Mouse (Mus musculus): ENCODE data around the gene Umad1. TPM values are rescaled to one million over a fixed set of nuclear protein-coding genes. Genes with fewer than 3 reads are reported as not detected.

Gene Umad1
- polyA plus RNA-seq, 1 experiment from 2014 or later = 15.0 TPM

GRCm38 (mm10) chr6:8489938-8490585, 231.0 kb downstream of the Umad1 start:
- Histone ChIP-seq H3K4me3 (ENCODE audit: low read depth, low read length) (no peak overlapping the region), H3K9ac (ENCODE audit: low read depth, low read length) (no peak overlapping the region), H3K4me2 (ENCODE audit: low read depth, low read length) (no peak overlapping the region), H3K9me3 (replicated peaks; ENCODE audit: control insufficient read depth, low read length) (no peaks in the 10 kb centered on the region), H3K27ac (ENCODE audit: low read length) (no peak overlapping the region), H3K27me3 (ENCODE audit: control insufficient read depth, insufficient read depth, low read depth, low read length) (no peaks in the 10 kb centered on the region), H3K36me3 (ENCODE audit: control insufficient read depth, insufficient read depth) (no peaks in the 10 kb centered on the region), H3K4me1 (ENCODE audit: control insufficient read depth, low read depth, low read length) (peaks cover 26% of the 10 kb centered on the region)
- 80% methylated on average over 1 of the region's 1 CpGs for WGBS (ENCODE audit: insufficient replicate concordance)
- no peak for ATAC-seq (ENCODE audit: low read depth)

DNA sequence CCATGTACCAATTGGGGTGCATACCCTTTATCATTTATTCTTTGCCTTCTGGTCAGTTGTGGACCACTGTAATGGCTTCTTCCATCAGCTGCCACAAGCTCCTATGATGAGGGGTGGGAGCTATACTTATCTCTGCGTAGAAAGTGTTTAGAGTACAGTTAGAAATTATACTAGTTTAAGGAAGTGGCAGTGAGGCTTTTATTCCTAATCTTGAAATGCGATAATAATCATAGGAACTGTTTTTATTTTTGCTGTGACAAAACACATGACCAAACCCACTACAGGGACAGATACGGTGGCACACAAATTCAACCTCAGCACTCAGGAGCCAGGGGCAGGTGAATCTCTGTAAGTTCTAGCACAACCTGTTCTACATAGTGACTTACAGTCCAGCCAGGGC, 233.2 kb downstream of the Umad1 start:
- no peak overlapping the region for H3K4me2 ChIP-seq (ENCODE audit: low read depth, low read length)

DNA sequence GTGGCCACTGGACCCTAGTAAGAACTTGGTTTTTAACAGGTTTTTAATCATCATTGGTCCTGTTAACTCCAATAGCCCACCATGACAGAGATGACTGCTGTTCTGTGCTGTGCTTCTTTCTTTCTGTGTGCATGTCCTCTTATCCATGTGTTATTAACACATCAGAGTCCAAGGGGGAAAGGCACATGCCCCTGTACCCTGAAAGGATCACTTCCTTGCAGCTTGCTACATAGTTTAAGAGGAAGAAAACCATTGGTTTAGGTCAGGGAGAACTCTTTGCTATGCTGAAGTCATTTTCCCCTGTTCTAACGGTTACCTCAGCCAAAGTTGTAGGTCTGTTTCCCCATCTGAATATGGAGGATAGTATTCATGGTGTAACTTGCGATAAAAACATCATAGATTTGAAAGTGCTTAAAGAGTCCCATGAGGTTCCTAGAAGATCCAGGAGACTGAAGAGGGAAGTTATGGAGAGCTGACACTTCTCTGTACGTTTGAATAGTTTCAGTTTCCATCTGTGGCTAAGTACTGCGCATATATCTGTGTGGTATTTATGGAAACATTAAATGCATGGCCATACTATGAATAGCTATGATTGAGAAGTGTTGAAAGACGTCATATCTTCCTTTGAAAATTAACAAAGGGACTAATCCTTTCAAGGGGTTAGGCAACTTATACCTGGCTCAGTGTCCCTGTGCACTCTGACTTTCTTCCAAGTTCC, 236.2 kb downstream of the Umad1 start:
- WGBS (ENCODE audit: insufficient replicate concordance) = 54% methylated on average over 5 of the region's 5 CpGs
- Histone ChIP-seq H3K36me3 (ENCODE audit: control insufficient read depth, insufficient read depth) (no peaks in the 10 kb centered on the region), H3K9ac (ENCODE audit: low read depth, low read length) (no peak overlapping the region), H3K27ac (ENCODE audit: low read length) (no peak overlapping the region), H3K9me3 (replicated peaks; ENCODE audit: control insufficient read depth, low read length) (no peaks in the 10 kb centered on the region), H3K4me2 (ENCODE audit: low read depth, low read length) (no peak overlapping the region), H3K4me1 (ENCODE audit: control insufficient read depth, low read depth, low read length) (no peaks in the 10 kb centered on the region), H3K27me3 (ENCODE audit: control insufficient read depth, insufficient read depth, low read depth, low read length) (no peaks in the 10 kb centered on the region), H3K4me3 (ENCODE audit: low read depth, low read length) (no peak overlapping the region)
- no peak for ATAC-seq (ENCODE audit: low read depth)

More for the DNA sequence above, 233.2 kb downstream of the Umad1 start:
- H3K27me3 ChIP-seq (ENCODE audit: control insufficient read depth, insufficient read depth, low read depth, low read length) = no peaks in the 10 kb centered on the region
- no peak overlapping the region for H3K9ac ChIP-seq (ENCODE audit: low read depth, low read length)
- no peaks in the 10 kb centered on the region for H3K36me3 ChIP-seq (ENCODE audit: control insufficient read depth, insufficient read depth)
- no peak overlapping the region for H3K4me3 ChIP-seq (ENCODE audit: low read depth, low read length)
- no peaks in the 10 kb centered on the region for H3K9me3 ChIP-seq (replicated peaks; ENCODE audit: control insufficient read depth, low read length)
- 72% methylated on average over 3 of the region's 3 CpGs for WGBS (ENCODE audit: insufficient replicate concordance)
- ATAC-seq (ENCODE audit: low read depth) = no peak
- H3K27ac ChIP-seq (ENCODE audit: low read length) = no peak overlapping the region
- H3K4me1 ChIP-seq (ENCODE audit: control insufficient read depth, low read depth, low read length) = peaks cover 9% of the 10 kb centered on the region

GRCm38 (mm10) chr6:8495827-8496222, 236.7 kb downstream of the Umad1 start:
- no peaks in the 10 kb centered on the region for H3K27me3 ChIP-seq (ENCODE audit: control insufficient read depth, insufficient read depth, low read depth, low read length)
- H3K4me2 ChIP-seq (ENCODE audit: low read depth, low read length) = no peak overlapping the region
- no peaks in the 10 kb centered on the region for H3K36me3 ChIP-seq (ENCODE audit: control insufficient read depth, insufficient read depth)
- no peak overlapping the region for H3K4me3 ChIP-seq (ENCODE audit: low read depth, low read length)
- no peak overlapping the region for H3K27ac ChIP-seq (ENCODE audit: low read length)
- no peak overlapping the region for H3K9ac ChIP-seq (ENCODE audit: low read depth, low read length)
- 67% methylated on average over 4 of the region's 4 CpGs for WGBS (ENCODE audit: insufficient replicate concordance)
- H3K4me1 ChIP-seq (ENCODE audit: control insufficient read depth, low read depth, low read length) = no peaks in the 10 kb centered on the region
- no peaks in the 10 kb centered on the region for H3K9me3 ChIP-seq (replicated peaks; ENCODE audit: control insufficient read depth, low read length)
- no peak for ATAC-seq (ENCODE audit: low read depth)

DNA sequence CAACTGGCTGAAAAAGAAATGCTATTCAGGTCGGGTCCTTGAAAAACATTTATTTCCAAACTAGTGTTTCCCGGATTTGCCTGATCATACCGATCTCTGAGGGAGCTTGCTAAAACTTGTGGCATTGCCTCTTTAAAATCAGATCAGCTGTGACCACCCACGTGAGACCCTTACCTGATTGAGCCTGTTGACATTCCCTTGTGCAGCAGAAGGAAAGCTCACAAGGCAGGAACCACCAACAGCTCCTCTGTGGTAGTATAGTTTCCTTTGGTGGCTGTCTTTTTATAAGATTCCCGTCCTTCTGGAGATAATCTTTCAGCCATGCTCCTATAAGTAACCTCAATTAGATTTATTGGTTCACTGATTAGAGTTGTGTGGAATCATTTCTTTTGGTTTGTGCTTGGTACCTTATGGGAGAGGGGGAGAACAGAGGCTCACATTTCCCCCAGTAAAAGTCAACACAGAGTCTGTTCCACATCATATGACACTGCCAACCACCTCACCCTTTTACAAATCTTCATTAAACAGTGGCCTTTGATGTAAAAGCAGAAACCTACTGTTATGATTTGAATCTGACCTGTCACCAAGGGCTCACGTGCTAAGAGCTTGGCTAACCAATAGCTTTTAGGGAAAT, 238.3 kb downstream of the Umad1 start:
- Histone ChIP-seq H3K27me3 (ENCODE audit: control insufficient read depth, insufficient read depth, low read depth, low read length) (no peaks in the 10 kb centered on the region), H3K9me3 (replicated peaks; ENCODE audit: control insufficient read depth, low read length) (no peaks in the 10 kb centered on the region), H3K4me1 (ENCODE audit: control insufficient read depth, low read depth, low read length) (no peaks in the 10 kb centered on the region), H3K27ac (ENCODE audit: low read length) (no peak overlapping the region), H3K9ac (ENCODE audit: low read depth, low read length) (no peak overlapping the region), H3K36me3 (ENCODE audit: control insufficient read depth, insufficient read depth) (no peaks in the 10 kb centered on the region), H3K4me3 (ENCODE audit: low read depth, low read length) (no peak overlapping the region), H3K4me2 (ENCODE audit: low read depth, low read length) (no peak overlapping the region)
- ATAC-seq (ENCODE audit: low read depth) = no peak
- WGBS (ENCODE audit: insufficient replicate concordance) = 54% methylated on average over 6 of the region's 6 CpGs

DNA sequence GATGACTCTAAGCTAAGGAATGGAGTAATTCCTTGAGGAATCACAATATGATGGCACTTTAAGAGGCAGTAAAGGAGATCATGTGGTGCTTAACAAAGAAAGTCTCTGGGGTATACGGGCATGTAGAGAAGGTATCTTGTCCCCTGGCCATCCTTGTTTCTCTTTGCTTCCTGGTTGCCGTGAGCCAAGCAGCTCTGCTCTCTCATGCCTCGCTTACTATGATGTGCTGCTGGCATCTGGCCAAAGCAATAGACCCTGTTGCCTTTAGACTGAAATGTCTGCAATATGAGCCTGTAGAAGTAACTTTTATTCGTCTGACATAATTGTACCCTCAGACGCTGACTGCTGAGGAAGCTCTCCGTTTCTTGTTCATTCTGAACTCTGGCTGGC, 238.8 kb downstream of the Umad1 start:
- Histone ChIP-seq H3K9me3 (replicated peaks; ENCODE audit: control insufficient read depth, low read length) (no peaks in the 10 kb centered on the region), H3K27ac (ENCODE audit: low read length) (no peak overlapping the region), H3K27me3 (ENCODE audit: control insufficient read depth, insufficient read depth, low read depth, low read length) (no peaks in the 10 kb centered on the region), H3K4me1 (ENCODE audit: control insufficient read depth, low read depth, low read length) (no peaks in the 10 kb centered on the region), H3K4me2 (ENCODE audit: low read depth, low read length) (no peak overlapping the region), H3K36me3 (ENCODE audit: control insufficient read depth, insufficient read depth) (no peaks in the 10 kb centered on the region), H3K9ac (ENCODE audit: low read depth, low read length) (no peak overlapping the region), H3K4me3 (ENCODE audit: low read depth, low read length) (no peak overlapping the region)
- 72% methylated on average over 6 of the region's 6 CpGs for whole genome bisulfite sequencing (ENCODE audit: insufficient replicate concordance)
- no peak for ATAC-seq (ENCODE audit: low read depth)

DNA sequence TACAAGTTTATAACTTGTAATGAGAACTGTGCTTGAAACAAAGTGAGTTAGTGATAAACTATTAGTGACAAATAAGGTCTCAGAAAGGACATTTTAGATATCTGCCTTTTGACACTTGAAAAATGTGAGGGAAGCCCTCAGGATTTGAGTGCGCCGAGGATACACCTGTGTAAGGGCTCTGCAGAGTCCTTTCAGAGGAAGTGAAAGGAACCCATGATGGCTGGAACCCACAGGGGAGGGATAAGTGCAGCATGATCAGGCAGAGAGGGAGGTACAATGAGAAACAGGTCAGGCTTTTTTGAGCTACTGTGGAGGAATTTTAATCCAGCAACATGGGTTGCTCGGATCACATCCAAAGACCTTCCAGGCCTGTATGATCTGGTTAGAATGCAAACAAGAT, 239.9 kb downstream of the Umad1 start:
- no peak overlapping the region for H3K9ac ChIP-seq (ENCODE audit: low read depth, low read length)
- no peak overlapping the region for H3K4me2 ChIP-seq (ENCODE audit: low read depth, low read length)
- 68% methylated on average over 3 of the region's 3 CpGs for WGBS (ENCODE audit: insufficient replicate concordance)
- no peak overlapping the region for H3K27ac ChIP-seq (ENCODE audit: low read length)
- H3K36me3 ChIP-seq (ENCODE audit: control insufficient read depth, insufficient read depth) = no peaks in the 10 kb centered on the region
- no peak overlapping the region for H3K4me3 ChIP-seq (ENCODE audit: low read depth, low read length)
- H3K9me3 ChIP-seq (replicated peaks; ENCODE audit: control insufficient read depth, low read length) = no peaks in the 10 kb centered on the region
- no peaks in the 10 kb centered on the region for H3K27me3 ChIP-seq (ENCODE audit: control insufficient read depth, insufficient read depth, low read depth, low read length)
- no peaks in the 10 kb centered on the region for H3K4me1 ChIP-seq (ENCODE audit: control insufficient read depth, low read depth, low read length)
- no peak for ATAC-seq (ENCODE audit: low read depth)

DNA sequence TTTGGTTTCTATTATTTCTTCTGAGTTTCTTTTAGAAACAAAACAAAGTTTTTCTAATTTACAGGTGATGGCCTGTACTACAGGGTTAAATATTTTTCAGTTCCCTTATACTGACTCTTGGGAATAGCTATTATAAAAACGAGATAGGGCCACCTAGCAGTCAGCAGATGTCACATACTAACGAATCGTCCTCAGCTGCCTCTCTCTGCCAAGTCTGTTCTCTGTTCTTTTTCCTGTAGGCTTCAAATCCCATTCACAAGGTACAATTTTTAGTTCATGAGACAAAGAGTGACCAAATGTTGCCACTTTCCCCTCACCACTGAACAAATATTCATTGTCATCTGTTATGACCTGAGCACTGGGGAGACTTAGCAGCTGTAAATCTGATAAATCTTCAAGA, 244.9 kb downstream of the Umad1 start:
- no peak overlapping the region for H3K9ac ChIP-seq (ENCODE audit: low read depth, low read length)
- H3K27me3 ChIP-seq (ENCODE audit: control insufficient read depth, insufficient read depth, low read depth, low read length) = no peaks in the 10 kb centered on the region
- 44% methylated on average over 3 of the region's 3 CpGs for WGBS (ENCODE audit: insufficient replicate concordance)
- no peak for ATAC-seq (ENCODE audit: low read depth)
- no peak overlapping the region for H3K27ac ChIP-seq (ENCODE audit: low read length)
- no peaks in the 10 kb centered on the region for H3K36me3 ChIP-seq (ENCODE audit: control insufficient read depth, insufficient read depth)
- H3K9me3 ChIP-seq (replicated peaks; ENCODE audit: control insufficient read depth, low read length) = no peaks in the 10 kb centered on the region
- no peak overlapping the region for H3K4me3 ChIP-seq (ENCODE audit: low read depth, low read length)
- H3K4me2 ChIP-seq (ENCODE audit: low read depth, low read length) = no peak overlapping the region
- peaks cover 5% of the 10 kb centered on the region for H3K4me1 ChIP-seq (ENCODE audit: control insufficient read depth, low read depth, low read length)

Data from liver, embryonic 16.5 days (tissue).